Mouse (Mus musculus): Measurements from ENCODE around the gene Atp8b2. TPM values are rescaled to one million over a fixed set of nuclear protein-coding genes. Genes with fewer than 3 reads are reported as not detected.
A peak's percentile ranks its signal among the peaks of the same experiment; 100 is the strongest.

Atp8b2 gene
- polyA plus RNA-seq, 1 experiment from 2014 or later = 19.0 TPM

GRCm38 (mm10) chr3:89920711-89921110 lies 42.6 kb downstream of the Atp8b2 start:
- no peak overlapping the region for H3K4me2 ChIP-seq (replicated peaks; ENCODE audit: low read depth, low read length)
- no peak overlapping the region for H3K4me3 ChIP-seq (ENCODE audit: low read depth, low read length)
- no peaks in the 10 kb centered on the region for H3K9me3 ChIP-seq (ENCODE audit: control insufficient read depth, low read depth, low read length)
- H3K36me3 ChIP-seq (ENCODE audit: control insufficient read depth, insufficient read depth, low read length) = no peaks in the 10 kb centered on the region
- no peaks in the 10 kb centered on the region for H3K4me1 ChIP-seq (ENCODE audit: control insufficient read depth, insufficient read depth, low read length)
- H3K27ac ChIP-seq (ENCODE audit: low read length) = no peak overlapping the region
- 55% methylated on average over 6 of the region's 6 CpGs for WGBS
- no peak for ATAC-seq (ENCODE audit: insufficient number of reproducible peaks, insufficient read depth, low FRiP score, low read depth)
- H3K27me3 ChIP-seq (ENCODE audit: control insufficient read depth, insufficient read depth, low read length) = no peaks in the 10 kb centered on the region
- H3K9ac ChIP-seq (replicated peaks; ENCODE audit: low read depth, low read length) = no peak overlapping the region

- H3K9ac ChIP-seq (replicated peaks; ENCODE audit: low read depth, low read length) = no peak overlapping the region
- no peaks in the 10 kb centered on the region for H3K9me3 ChIP-seq (ENCODE audit: control insufficient read depth, low read depth, low read length)
- no peak overlapping the region for H3K4me3 ChIP-seq (ENCODE audit: low read depth, low read length)
- H3K4me1 ChIP-seq (ENCODE audit: control insufficient read depth, insufficient read depth, low read length) = 0 out of 2 replicates have a peak, but pooled peaks cover 5% of the 10 kb centered on the region
- H3K4me2 ChIP-seq (replicated peaks; ENCODE audit: low read depth, low read length) = no peak overlapping the region
- WGBS = 46% methylated on average over 3 of the region's 3 CpGs
- H3K27ac ChIP-seq (ENCODE audit: low read length) = no peak overlapping the region
- H3K27me3 ChIP-seq (ENCODE audit: control insufficient read depth, insufficient read depth, low read length) = no peaks in the 10 kb centered on the region
- no peak for ATAC-seq (ENCODE audit: insufficient number of reproducible peaks, insufficient read depth, low FRiP score, low read depth)
- H3K36me3 ChIP-seq (ENCODE audit: control insufficient read depth, insufficient read depth, low read length) = no peaks in the 10 kb centered on the region
These were observed 45.9 kb downstream of the Atp8b2 start for GRCm38 (mm10) chr3:89917408-89917807.

GRCm38 (mm10) chr3:89916622-89917021 lies 46.7 kb downstream of the Atp8b2 start:
- H3K4me2 ChIP-seq (replicated peaks; ENCODE audit: low read depth, low read length) = no peak overlapping the region
- no peak overlapping the region for H3K27ac ChIP-seq (ENCODE audit: low read length)
- no peaks in the 10 kb centered on the region for H3K9me3 ChIP-seq (ENCODE audit: control insufficient read depth, low read depth, low read length)
- 59% methylated on average over 1 of the region's 1 CpGs for WGBS
- no peaks in the 10 kb centered on the region for H3K27me3 ChIP-seq (ENCODE audit: control insufficient read depth, insufficient read depth, low read length)
- H3K4me1 ChIP-seq (ENCODE audit: control insufficient read depth, insufficient read depth, low read length) = 0 out of 2 replicates have a peak, but pooled peaks cover 5% of the 10 kb centered on the region
- H3K4me3 ChIP-seq (ENCODE audit: low read depth, low read length) = no peak overlapping the region
- H3K9ac ChIP-seq (replicated peaks; ENCODE audit: low read depth, low read length) = no peak overlapping the region
- no peaks in the 10 kb centered on the region for H3K36me3 ChIP-seq (ENCODE audit: control insufficient read depth, insufficient read depth, low read length)
- ATAC-seq (ENCODE audit: insufficient number of reproducible peaks, insufficient read depth, low FRiP score, low read depth) = no peak

GRCm38 (mm10) chr3:89914700-89915099 lies 48.6 kb downstream of the Atp8b2 start:
- H3K4me3 ChIP-seq (ENCODE audit: low read depth, low read length) = no peak overlapping the region
- H3K4me1 ChIP-seq (ENCODE audit: control insufficient read depth, insufficient read depth, low read length) = 0 out of 2 replicates have a peak, but pooled peaks cover 5% of the 10 kb centered on the region
- H3K9me3 ChIP-seq (ENCODE audit: control insufficient read depth, low read depth, low read length) = no peaks in the 10 kb centered on the region
- WGBS = 66% methylated on average over 4 of the region's 4 CpGs
- H3K36me3 ChIP-seq (ENCODE audit: control insufficient read depth, insufficient read depth, low read length) = no peaks in the 10 kb centered on the region
- ATAC-seq (ENCODE audit: insufficient number of reproducible peaks, insufficient read depth, low FRiP score, low read depth) = no peak
- no peak overlapping the region for H3K9ac ChIP-seq (replicated peaks; ENCODE audit: low read depth, low read length)
- H3K4me2 ChIP-seq (replicated peaks; ENCODE audit: low read depth, low read length) = no peak overlapping the region
- no peak overlapping the region for H3K27ac ChIP-seq (ENCODE audit: low read length)
- H3K27me3 ChIP-seq (ENCODE audit: control insufficient read depth, insufficient read depth, low read length) = no peaks in the 10 kb centered on the region

- ATAC-seq (ENCODE audit: insufficient number of reproducible peaks, insufficient read depth, low FRiP score, low read depth) = peak; percentile 73
- Histone ChIP-seq H3K9me3 (ENCODE audit: control insufficient read depth, low read depth, low read length) (no peaks in the 10 kb centered on the region), H3K4me2 (replicated peaks; ENCODE audit: low read depth, low read length) (peak within 1 kb of the TSS; percentile 99), H3K36me3 (ENCODE audit: control insufficient read depth, insufficient read depth, low read length) (no peaks in the 10 kb centered on the region), H3K27me3 (ENCODE audit: control insufficient read depth, insufficient read depth, low read length) (no peaks in the 10 kb centered on the region), H3K4me3 (ENCODE audit: low read depth, low read length) (peak within 1 kb of the TSS; percentile 48), H3K27ac (ENCODE audit: low read length) (no peak within 1 kb of the TSS), H3K4me1 (ENCODE audit: control insufficient read depth, insufficient read depth, low read length) (0 out of 2 replicates have a peak, but pooled peaks cover 5% of the 10 kb centered on the region), H3K9ac (replicated peaks; ENCODE audit: low read depth, low read length) (peak within 1 kb of the TSS; percentile 26)
- WGBS = under 1% methylated on average over 74 of the region's 75 CpGs
These were observed 50.5 kb downstream of the Atp8b2 start, which contains the start of gene Il6ra for GRCm38 (mm10) chr3:89912543-89913391. Gene Il6ra (minus strand): TSS chr3:89913196.

- WGBS = 37% methylated on average over 6 of the region's 6 CpGs
- no peak overlapping the region for H3K9ac ChIP-seq (replicated peaks; ENCODE audit: low read depth, low read length)
- peak overlapping the region; percentile 99 for H3K4me2 ChIP-seq (replicated peaks; ENCODE audit: low read depth, low read length)
- no peak overlapping the region for H3K27ac ChIP-seq (ENCODE audit: low read length)
- H3K4me1 ChIP-seq (ENCODE audit: control insufficient read depth, insufficient read depth, low read length) = 0 out of 2 replicates have a peak, but pooled peaks cover 5% of the 10 kb centered on the region
- no peaks in the 10 kb centered on the region for H3K27me3 ChIP-seq (ENCODE audit: control insufficient read depth, insufficient read depth, low read length)
- peak overlapping the region; percentile 48; the same call in 1 of the 2 replicates for H3K4me3 ChIP-seq (ENCODE audit: low read depth, low read length)
- H3K36me3 ChIP-seq (ENCODE audit: control insufficient read depth, insufficient read depth, low read length) = no peaks in the 10 kb centered on the region
- ATAC-seq (ENCODE audit: insufficient number of reproducible peaks, insufficient read depth, low FRiP score, low read depth) = peak; percentile 3; the same call in 1 of the 2 replicates
- no peaks in the 10 kb centered on the region for H3K9me3 ChIP-seq (ENCODE audit: control insufficient read depth, low read depth, low read length)
These were observed 51.2 kb downstream of the Atp8b2 start for GRCm38 (mm10) chr3:89912108-89912542.

- no peak for ATAC-seq (ENCODE audit: insufficient number of reproducible peaks, insufficient read depth, low FRiP score, low read depth)
- Histone ChIP-seq H3K4me2 (replicated peaks; ENCODE audit: low read depth, low read length) (no peak overlapping the region), H3K27ac (ENCODE audit: low read length) (no peak overlapping the region), H3K4me1 (ENCODE audit: control insufficient read depth, insufficient read depth, low read length) (0 out of 2 replicates have a peak, but pooled peaks cover 5% of the 10 kb centered on the region), H3K27me3 (ENCODE audit: control insufficient read depth, insufficient read depth, low read length) (no peaks in the 10 kb centered on the region), H3K4me3 (ENCODE audit: low read depth, low read length) (no peak overlapping the region), H3K9me3 (ENCODE audit: control insufficient read depth, low read depth, low read length) (no peaks in the 10 kb centered on the region), H3K36me3 (ENCODE audit: control insufficient read depth, insufficient read depth, low read length) (no peaks in the 10 kb centered on the region), H3K9ac (replicated peaks; ENCODE audit: low read depth, low read length) (no peak overlapping the region)
- 86% methylated on average over 3 of the region's 3 CpGs for WGBS
These were observed 52.1 kb downstream of the Atp8b2 start for GRCm38 (mm10) chr3:89911207-89911606.

GRCm38 (mm10) chr3:89909703-89910542 lies 53.4 kb downstream of the Atp8b2 start:
- Histone ChIP-seq H3K27ac (ENCODE audit: low read length) (no peak overlapping the region), H3K4me3 (ENCODE audit: low read depth, low read length) (no peak overlapping the region), H3K4me2 (replicated peaks; ENCODE audit: low read depth, low read length) (no peak overlapping the region), H3K27me3 (ENCODE audit: control insufficient read depth, insufficient read depth, low read length) (no peaks in the 10 kb centered on the region), H3K9ac (replicated peaks; ENCODE audit: low read depth, low read length) (no peak overlapping the region), H3K36me3 (ENCODE audit: control insufficient read depth, insufficient read depth, low read length) (no peaks in the 10 kb centered on the region), H3K9me3 (ENCODE audit: control insufficient read depth, low read depth, low read length) (no peaks in the 10 kb centered on the region), H3K4me1 (ENCODE audit: control insufficient read depth, insufficient read depth, low read length) (0 out of 2 replicates have a peak, but pooled peaks cover 5% of the 10 kb centered on the region)
- ATAC-seq (ENCODE audit: insufficient number of reproducible peaks, insufficient read depth, low FRiP score, low read depth) = no peak
- 46% methylated on average over 5 of the region's 5 CpGs for WGBS

All from stomach, embryonic 14.5 days (tissue).